15 mouse cellular contexts compared by ENCODE assay signal in the genomic region with DNA sequence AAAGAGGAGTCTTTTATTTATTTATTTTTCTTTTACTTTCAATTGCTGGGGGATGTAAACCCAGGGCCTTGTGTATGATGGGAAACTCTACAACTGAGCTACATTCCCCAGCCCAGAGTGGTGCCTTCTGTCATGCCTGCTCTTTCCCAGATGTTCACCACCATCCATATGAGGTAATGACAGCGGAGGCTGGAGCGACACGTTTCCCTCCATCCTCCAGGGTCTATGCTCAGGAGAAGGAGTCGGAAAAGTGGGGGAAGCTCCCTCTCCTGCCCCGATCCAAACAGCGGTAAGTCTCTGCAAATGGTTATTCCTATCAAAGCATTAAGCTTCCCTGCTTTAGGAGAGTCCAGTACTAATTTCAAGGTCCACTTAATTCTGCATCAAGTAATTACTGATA.
DNase-seq lines count a peak whose midpoint lies in the region; ATAC-seq lines count a peak whose summit lies in the region.
"Had no signal": no experiment of that assay in that cellular context is flagged by ENCODE, and none has a peak within 500 bp of the region (broad histone marks: within the 10 kb centered on the region; RNA-seq: fewer than 3 reads in every experiment).

No protein-coding gene starts in this region.

- WGBS in kidney, embryonic 16.5 days, result 41% methylated on average over 6 of the region's 6 CpGs
- 82% methylated on average over 6 of the region's 6 CpGs for WGBS in forebrain, embryonic 12.5 days
- WGBS in hindbrain, embryonic 13.5 days, result 46% methylated on average over 6 of the region's 6 CpGs

- H3K27ac ChIP-seq in kidney, embryonic 16.5 days (ENCODE audit: low read length), result no peak overlapping the region; the same call in 1 of the 2 replicates
- peak overlapping the region; percentile 68 for H3K27ac ChIP-seq in forebrain, embryonic 12.5 days
- peak overlapping the region; percentile 86 for H3K27ac ChIP-seq in hindbrain, embryonic 13.5 days
- H3K27ac ChIP-seq: liver, embryonic 12.5 days; stomach, postnatal 0 days had no signal

- no peak overlapping the region for H3K4me3 ChIP-seq in kidney, embryonic 16.5 days (ENCODE audit: low read length)
- H3K4me3 ChIP-seq in forebrain, embryonic 12.5 days (replicated peaks), result no peak overlapping the region
- H3K4me3 ChIP-seq in hindbrain, embryonic 13.5 days, result no peak overlapping the region
- H3K4me3 ChIP-seq: liver, embryonic 12.5 days had no signal

- peaks cover 5% of the 10 kb centered on the region; the same call in 1 of the 2 replicates for H3K9me3 ChIP-seq in kidney, embryonic 16.5 days (ENCODE audit: low read length)
- H3K9me3 ChIP-seq in forebrain, embryonic 12.5 days, result no peaks in the 10 kb centered on the region
- no peaks in the 10 kb centered on the region for H3K9me3 ChIP-seq in hindbrain, embryonic 13.5 days
- H3K9me3 ChIP-seq: liver, embryonic 12.5 days had no signal

- H3K4me1 ChIP-seq in kidney, embryonic 16.5 days (ENCODE audit: insufficient read depth, low read length), result peaks cover 16% of the 10 kb centered on the region
- peaks cover 28% of the 10 kb centered on the region for H3K4me1 ChIP-seq in forebrain, embryonic 12.5 days
- H3K4me1 ChIP-seq in hindbrain, embryonic 13.5 days (replicated peaks), result peaks cover 49% of the 10 kb centered on the region
- H3K4me1 ChIP-seq: liver, embryonic 12.5 days had no signal

- DNase-seq in kidney, postnatal 25 days, result no peak
- peak; percentile 21 for DNase-seq in mesoderm, embryonic 11.5 days (ENCODE audit: low read depth, low spot score)
- DNase-seq in spleen, postnatal 14 days (ENCODE audit: low spot score in 2 of 2), result no peak
- DNase-seq in frontal cortex, postnatal 10 days (ENCODE audit: low spot score in 2 of 2), result no peak
- no peak for DNase-seq in Muller cell, postnatal 12 days (ENCODE audit: inconsistent ontology term)
- DNase-seq: heart, adult 18-20 months; heart, postnatal 10 days had no signal

- no peak overlapping the region for H3K9ac ChIP-seq in kidney, embryonic 16.5 days (replicated peaks; ENCODE audit: low read length)
- H3K9ac ChIP-seq in forebrain, embryonic 12.5 days, result no peak overlapping the region
- no peak overlapping the region for H3K9ac ChIP-seq in hindbrain, embryonic 13.5 days
- H3K9ac ChIP-seq: liver, embryonic 12.5 days had no signal

- no peak; the same call in 1 of the 2 replicates for ATAC-seq in kidney, embryonic 16.5 days (ENCODE audit: low FRiP score, low TSS enrichment)
- peak; percentile 45; the same call in 1 of the 2 replicates for ATAC-seq in forebrain, embryonic 12.5 days (ENCODE audit: low FRiP score)
- ATAC-seq in hindbrain, embryonic 13.5 days (ENCODE audit: low FRiP score), result peak; percentile 73
- ATAC-seq: activated CD4-positive, CD25-positive, alpha-beta regulatory T cell, adult 4 months; intestine, postnatal 0 days; liver, embryonic 12.5 days; lung, postnatal 0 days had no signal

- no peaks in the 10 kb centered on the region for H3K27me3 ChIP-seq in kidney, embryonic 16.5 days (ENCODE audit: insufficient read depth, low read length)
- no peaks in the 10 kb centered on the region for H3K27me3 ChIP-seq in forebrain, embryonic 12.5 days
- H3K27me3 ChIP-seq in hindbrain, embryonic 13.5 days, result 0 out of 2 replicates have a peak, but pooled peaks cover 2% of the 10 kb centered on the region

- peak overlapping the region; percentile 29; the same call in 1 of the 2 replicates for H3K4me2 ChIP-seq in kidney, embryonic 16.5 days (replicated peaks; ENCODE audit: low read depth, low read length)
- 0 out of 2 replicates have a peak overlapping the region, but pooled peaks have one; percentile 29 for H3K4me2 ChIP-seq in forebrain, embryonic 12.5 days
- H3K4me2 ChIP-seq in hindbrain, embryonic 13.5 days, result 0 out of 2 replicates have a peak overlapping the region, but pooled peaks have one; percentile 23
- H3K4me2 ChIP-seq: liver, embryonic 12.5 days had no signal

- 0 out of 2 replicates have a peak, but pooled peaks cover 5% of the 10 kb centered on the region for H3K36me3 ChIP-seq in kidney, embryonic 16.5 days (ENCODE audit: insufficient read depth, low read length)
- no peaks in the 10 kb centered on the region for H3K36me3 ChIP-seq in forebrain, embryonic 12.5 days (replicated peaks)
- no peaks in the 10 kb centered on the region for H3K36me3 ChIP-seq in hindbrain, embryonic 13.5 days
- H3K36me3 ChIP-seq: liver, embryonic 12.5 days had no signal
